In the genomic region with DNA sequence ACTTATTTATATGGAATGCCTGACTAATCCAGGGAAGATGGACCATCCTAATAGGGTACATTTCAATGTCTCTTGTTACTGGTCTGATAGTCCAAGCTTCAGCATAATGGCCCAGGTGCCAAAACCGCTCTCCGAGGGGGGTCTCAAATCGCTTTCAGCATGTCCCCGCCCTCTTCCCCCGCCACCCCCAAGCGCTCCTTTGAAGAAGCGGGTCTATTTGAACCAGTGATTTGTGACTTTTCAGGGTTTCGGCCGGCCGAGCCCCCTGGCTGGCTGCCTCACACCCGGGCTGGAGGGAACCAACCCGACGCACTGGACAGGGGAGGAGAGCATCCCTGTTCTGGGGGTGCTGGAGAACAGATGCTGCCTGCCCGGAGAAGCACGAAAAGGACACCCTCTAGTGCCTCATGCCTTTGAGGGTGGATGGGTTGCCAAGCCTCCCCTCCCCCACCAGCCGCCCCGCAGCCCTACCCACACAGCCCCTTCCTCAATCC, we compare ENCODE assay signal across 7 mouse cellular contexts.
DNase-seq lines count a peak whose midpoint lies in the region; ATAC-seq and TF ChIP-seq lines count a peak whose summit lies in the region.

No protein-coding gene starts in this region.

- ATAC-seq in kidney, postnatal 0 days (replicated peaks; ENCODE audit: low FRiP score, low read depth) = no peak
- ATAC-seq in hindbrain, embryonic 12.5 days (ENCODE audit: low FRiP score) = peak; percentile 79
- ATAC-seq in neural tube, embryonic 11.5 days (ENCODE audit: insufficient read depth, low FRiP score, low TSS enrichment) = peak; percentile 90

- peaks cover 48% of the 10 kb centered on the region for H3K27me3 ChIP-seq in kidney, postnatal 0 days (ENCODE audit: insufficient read depth, low read length)
- peaks cover 58% of the 10 kb centered on the region for H3K27me3 ChIP-seq in hindbrain, embryonic 12.5 days
- H3K27me3 ChIP-seq in neural tube, embryonic 11.5 days (ENCODE audit: control insufficient read depth, insufficient read depth, low read length) = peaks cover 12% of the 10 kb centered on the region

- no peaks in the 10 kb centered on the region for H3K36me3 ChIP-seq in kidney, postnatal 0 days (ENCODE audit: insufficient read depth, low read length)
- no peaks in the 10 kb centered on the region for H3K36me3 ChIP-seq in hindbrain, embryonic 12.5 days
- no peaks in the 10 kb centered on the region for H3K36me3 ChIP-seq in neural tube, embryonic 11.5 days (ENCODE audit: control insufficient read depth, insufficient read depth, low read length)

- DNase-seq in kidney, postnatal 0 days (ENCODE audit: low spot score) = no peak
- no peak for DNase-seq in kidney, postnatal 36 days
- DNase-seq in embryo, embryonic 11 days = peak; percentile 70
- peak; percentile 77 for DNase-seq in neural tube, embryonic 11.5 days (ENCODE audit: low spot score)
- DNase-seq in urinary bladder, postnatal 14 days (ENCODE audit: low spot score) = no peak
- DNase-seq in frontal cortex, postnatal 25 days (ENCODE audit: low spot score in 2 of 2) = no peak

- no peak overlapping the region for H3K9ac ChIP-seq in kidney, postnatal 0 days (ENCODE audit: low read depth, low read length)
- H3K9ac ChIP-seq in hindbrain, embryonic 12.5 days = no peak overlapping the region; the same call in 1 of the 2 replicates
- H3K9ac ChIP-seq in neural tube, embryonic 11.5 days (ENCODE audit: low read length) = no peak overlapping the region

- no peaks in the 10 kb centered on the region for H3K9me3 ChIP-seq in kidney, postnatal 0 days (replicated peaks; ENCODE audit: low read length)
- H3K9me3 ChIP-seq in hindbrain, embryonic 12.5 days (replicated peaks) = no peaks in the 10 kb centered on the region
- H3K9me3 ChIP-seq in neural tube, embryonic 11.5 days (ENCODE audit: control insufficient read depth, low read length) = no peaks in the 10 kb centered on the region

- H3K4me1 ChIP-seq in kidney, postnatal 0 days (replicated peaks; ENCODE audit: insufficient read depth, low read length) = no peaks in the 10 kb centered on the region; the same call in 1 of the 2 replicates
- peaks cover 26% of the 10 kb centered on the region for H3K4me1 ChIP-seq in hindbrain, embryonic 12.5 days
- H3K4me1 ChIP-seq in neural tube, embryonic 11.5 days (ENCODE audit: control insufficient read depth, insufficient read depth, low read length) = peaks cover 12% of the 10 kb centered on the region; the same call in 1 of the 2 replicates

- H3K27ac ChIP-seq in kidney, postnatal 0 days = no peak overlapping the region
- H3K27ac ChIP-seq in hindbrain, embryonic 12.5 days = 0 out of 2 replicates have a peak overlapping the region, but pooled peaks have one; percentile 4
- H3K27ac ChIP-seq in neural tube, embryonic 11.5 days (ENCODE audit: low read depth, low read length) = peak overlapping the region; percentile 3; the same call in 1 of the 2 replicates

- TF ChIP-seq CTCF in kidney, postnatal 0 days (IDR thresholded peaks at IDR 0.05; ENCODE audit: low read depth) = no peak

- H3K4me2 ChIP-seq in kidney, postnatal 0 days (ENCODE audit: low read length) = peak overlapping the region; percentile 39
- H3K4me2 ChIP-seq in hindbrain, embryonic 12.5 days (replicated peaks) = peak overlapping the region; percentile 57
- peak overlapping the region; percentile 51 for H3K4me2 ChIP-seq in neural tube, embryonic 11.5 days (ENCODE audit: low read depth)

- WGBS in kidney, postnatal 0 days = under 1% methylated on average over 17 of the region's 17 CpGs
- 0% methylated on average over 17 of the region's 17 CpGs for WGBS in hindbrain, embryonic 12.5 days
- 0% methylated on average over 17 of the region's 17 CpGs for WGBS in neural tube, embryonic 11.5 days

- H3K4me3 ChIP-seq in kidney, postnatal 0 days (replicated peaks; ENCODE audit: low read depth, low read length) = no peak overlapping the region
- H3K4me3 ChIP-seq in hindbrain, embryonic 12.5 days = peak overlapping the region; percentile 29
- peak overlapping the region; percentile 20 for H3K4me3 ChIP-seq in neural tube, embryonic 11.5 days (ENCODE audit: low read depth, low read length)

Comparison
In these comparisons a context has a peak if more than half of its experiments do, and no peak if none do; other contexts are left out.
1. DNase-seq: peak in embryo, embryonic 11 days (single experiment) and neural tube, embryonic 11.5 days (single experiment); none in kidney, postnatal 0 days (single experiment), kidney, postnatal 36 days (0 of 2), urinary bladder, postnatal 14 days (single experiment) and frontal cortex, postnatal 25 days (0 of 2).
2. Peak in every context shown above with its lines, with median percentiles within 50 percentile points of each other: H3K4me2 ChIP-seq.